Mouse (Mus musculus) stomach, embryonic 16.5 days (tissue): ENCODE measurements around the gene Arid5b. TPM values are rescaled to one million over a fixed set of nuclear protein-coding genes. Genes with fewer than 3 reads are reported as not detected.

ENCODE experiments used
- ATAC-seq: fragments of 200-750 bp; cut with Nextera tagmentation; 2 replicates; pipeline ENCODE4 v1.8.0; 2017; ENCODE audit warnings: moderate number of reproducible peaks, moderate TSS enrichment; ENCODE audit not compliant: insufficient read depth, low FRiP score
- H3K27ac ChIP-seq: fragments of 300-500 bp; sonication (generic); 2 replicates; pipeline ENCODE4 v1.5.1; 2014; ENCODE audit warnings: low read length
- H3K27me3 ChIP-seq: fragments of 300-500 bp; sonication (generic); 2 replicates; pipeline ENCODE4 v1.6.1; 2014; ENCODE audit warnings: low read length, control low read depth, mixed read lengths; ENCODE audit not compliant: control insufficient read depth, insufficient read depth
- H3K36me3 ChIP-seq: fragments of 300-500 bp; sonication (generic); 2 replicates; pipeline ENCODE4 v1.6.1; 2014; ENCODE audit warnings: low read length; ENCODE audit not compliant: control insufficient read depth, insufficient read depth
- H3K4me1 ChIP-seq: fragments of 300-500 bp; sonication (generic); 2 replicates; pipeline ENCODE4 v1.6.1; 2014; ENCODE audit warnings: low read length, control low read depth, mixed read lengths; ENCODE audit not compliant: control insufficient read depth, insufficient read depth
- H3K4me2 ChIP-seq: fragments of 300-500 bp; sonication (generic); 2 replicates; pipeline ENCODE4 v1.6.1; 2014; ENCODE audit warnings: low read depth, low read length, mixed read lengths
- H3K4me3 ChIP-seq: fragments of 300-500 bp; sonication (generic); replicated peaks from 2 replicates; pipeline ENCODE4 v1.5.1; 2014; ENCODE audit warnings: mild to moderate bottlenecking, low read length
- H3K9ac ChIP-seq: fragments of 300-500 bp; sonication (generic); 2 replicates; pipeline ENCODE4 v1.6.1; 2014; ENCODE audit warnings: low read length
- H3K9me3 ChIP-seq: fragments of 300-500 bp; sonication (generic); replicated peaks from 2 replicates; pipeline ENCODE4 v1.6.1; 2016; ENCODE audit warnings: low read length, control low read depth; ENCODE audit not compliant: control insufficient read depth
- WGBS: fragments of 180-500 bp; shearing (Covaris S2); extraction: QIAGEN DNeasy Blood & Tissue Kit; methylation state at CpG from one replicate; pipeline ENCODE4 v1.1.7; 2014; 5-methylcytosine and 5-hydroxymethylcytosine counted together
- polyA plus RNA-seq: library from polyadenylated mRNA; unstranded; fragments of >200 nt; fragmentation: Nextera tagmentation; extraction: Ambion mirVana; gene quantifications from 2 replicates; pipeline ENCODE4 v1.2.1, GENCODE M21; 2015

Gene Arid5b
- polyA plus RNA-seq, 1 experiment from 2014 or later, result 33.6 TPM

- Histone ChIP-seq H3K9me3 (no peaks in the 10 kb centered on the region), H3K27me3 (no peaks in the 10 kb centered on the region), H3K9ac (no peak overlapping the region), H3K36me3 (no peaks in the 10 kb centered on the region), H3K4me2 (no peak overlapping the region), H3K4me3 (no peak overlapping the region), H3K4me1 (peaks cover 13% of the 10 kb centered on the region), H3K27ac (peak overlapping the region; percentile 64)
- peak; percentile 58; the same call in 1 of the 2 replicates for ATAC-seq
- 18% methylated on average over 3 of the region's 3 CpGs for WGBS
These were observed 85.7 kb downstream of the Arid5b start for GRCm38 (mm10) chr10:68192824-68193255.

- peak overlapping the region; percentile 29; the same call in 1 of the 2 replicates for H3K27ac ChIP-seq
- WGBS, result 21% methylated on average over 13 of the region's 13 CpGs
- ATAC-seq, result no peak
These were observed 86.7 kb downstream of the Arid5b start for GRCm38 (mm10) chr10:68191691-68192380.

GRCm38 (mm10) chr10:68191146-68191545 is 87.4 kb downstream of the Arid5b start:
- WGBS, result 45% methylated on average over 8 of the region's 8 CpGs
- H3K4me1 ChIP-seq, result peaks cover 13% of the 10 kb centered on the region
- no peaks in the 10 kb centered on the region for H3K27me3 ChIP-seq
- H3K4me2 ChIP-seq, result peak overlapping the region; percentile 42; the same call in 1 of the 2 replicates
- ATAC-seq, result no peak
- no peak overlapping the region for H3K4me3 ChIP-seq
- H3K27ac ChIP-seq, result no peak overlapping the region
- no peaks in the 10 kb centered on the region for H3K36me3 ChIP-seq
- no peaks in the 10 kb centered on the region for H3K9me3 ChIP-seq
- H3K9ac ChIP-seq, result no peak overlapping the region

More at GRCm38 (mm10) chr10:68191691-68192380, 86.7 kb downstream of the Arid5b start:
- H3K9me3 ChIP-seq, result no peaks in the 10 kb centered on the region
- 0 out of 2 replicates have a peak overlapping the region, but pooled peaks have one; percentile 9 for H3K9ac ChIP-seq
- no peaks in the 10 kb centered on the region for H3K27me3 ChIP-seq
- peak overlapping the region; percentile 14 for H3K4me3 ChIP-seq
- peak overlapping the region; percentile 42 for H3K4me2 ChIP-seq
- peaks cover 13% of the 10 kb centered on the region for H3K4me1 ChIP-seq
- H3K36me3 ChIP-seq, result no peaks in the 10 kb centered on the region

GRCm38 (mm10) chr10:68189847-68190246 is 88.7 kb downstream of the Arid5b start:
- no peak for ATAC-seq
- no peaks in the 10 kb centered on the region for H3K9me3 ChIP-seq
- no peak overlapping the region for H3K27ac ChIP-seq
- H3K36me3 ChIP-seq, result peaks cover 5% of the 10 kb centered on the region
- 81% methylated on average over 3 of the region's 3 CpGs for WGBS
- no peak overlapping the region for H3K4me2 ChIP-seq
- H3K4me3 ChIP-seq, result no peak overlapping the region
- no peaks in the 10 kb centered on the region for H3K27me3 ChIP-seq
- H3K9ac ChIP-seq, result no peak overlapping the region
- peaks cover 13% of the 10 kb centered on the region for H3K4me1 ChIP-seq

- Histone ChIP-seq H3K36me3 (peaks cover 9% of the 10 kb centered on the region), H3K9me3 (no peaks in the 10 kb centered on the region), H3K4me1 (peaks cover 9% of the 10 kb centered on the region; the same call in 1 of the 2 replicates), H3K27ac (no peak overlapping the region), H3K27me3 (no peaks in the 10 kb centered on the region), H3K9ac (no peak overlapping the region), H3K4me3 (no peak overlapping the region), H3K4me2 (no peak overlapping the region)
- ATAC-seq, result no peak
- 90% methylated on average over 7 of the region's 7 CpGs for WGBS
These were observed 95.4 kb downstream of the Arid5b start for GRCm38 (mm10) chr10:68183096-68183495.

GRCm38 (mm10) chr10:68182266-68182665 is 96.3 kb downstream of the Arid5b start:
- no peak overlapping the region for H3K27ac ChIP-seq
- no peaks in the 10 kb centered on the region for H3K27me3 ChIP-seq
- no peak overlapping the region for H3K4me3 ChIP-seq
- 84% methylated on average over 6 of the region's 6 CpGs for WGBS
- no peak for ATAC-seq
- H3K36me3 ChIP-seq, result peaks cover 9% of the 10 kb centered on the region
- no peak overlapping the region for H3K4me2 ChIP-seq
- no peak overlapping the region for H3K9ac ChIP-seq
- H3K9me3 ChIP-seq, result no peaks in the 10 kb centered on the region
- H3K4me1 ChIP-seq, result peaks cover 9% of the 10 kb centered on the region; the same call in 1 of the 2 replicates

- H3K4me3 ChIP-seq, result no peak overlapping the region
- H3K27ac ChIP-seq, result no peak overlapping the region
- no peak overlapping the region for H3K9ac ChIP-seq
- peaks cover 9% of the 10 kb centered on the region for H3K36me3 ChIP-seq
- H3K27me3 ChIP-seq, result no peaks in the 10 kb centered on the region
- ATAC-seq, result no peak
- WGBS, result 96% methylated on average over 10 of the region's 10 CpGs
- H3K4me1 ChIP-seq, result peaks cover 9% of the 10 kb centered on the region; the same call in 1 of the 2 replicates
- H3K9me3 ChIP-seq, result no peaks in the 10 kb centered on the region
- no peak overlapping the region for H3K4me2 ChIP-seq
These were observed 97.4 kb downstream of the Arid5b start for GRCm38 (mm10) chr10:68181156-68181555.

GRCm38 (mm10) chr10:68180721-68181120 is 97.8 kb downstream of the Arid5b start:
- no peak overlapping the region for H3K9ac ChIP-seq
- H3K27ac ChIP-seq, result no peak overlapping the region
- no peak overlapping the region for H3K4me2 ChIP-seq
- H3K9me3 ChIP-seq, result no peaks in the 10 kb centered on the region
- H3K4me3 ChIP-seq, result no peak overlapping the region
- H3K4me1 ChIP-seq, result peaks cover 9% of the 10 kb centered on the region; the same call in 1 of the 2 replicates
- ATAC-seq, result no peak
- H3K27me3 ChIP-seq, result no peaks in the 10 kb centered on the region
- WGBS, result 92% methylated on average over 7 of the region's 7 CpGs
- H3K36me3 ChIP-seq, result peaks cover 9% of the 10 kb centered on the region

GRCm38 (mm10) chr10:68180151-68180550 is 98.4 kb downstream of the Arid5b start:
- Histone ChIP-seq H3K4me3 (no peak overlapping the region), H3K4me1 (peaks cover 9% of the 10 kb centered on the region; the same call in 1 of the 2 replicates), H3K9me3 (no peaks in the 10 kb centered on the region), H3K9ac (no peak overlapping the region), H3K27me3 (no peaks in the 10 kb centered on the region), H3K36me3 (peaks cover 7% of the 10 kb centered on the region), H3K27ac (no peak overlapping the region; the same call in 1 of the 2 replicates), H3K4me2 (no peak overlapping the region)
- ATAC-seq, result no peak
- 72% methylated on average over 4 of the region's 4 CpGs for WGBS
